Mouse (Mus musculus): Measurements from ENCODE around the gene Wipi2. TPM values are rescaled to one million over a fixed set of nuclear protein-coding genes. Genes with fewer than 3 reads are reported as not detected.

The Wipi2 gene
- total RNA-seq, 2 experiments from 2014 or later = 36.9 to 39.6 TPM

GRCm38 (mm10) chr5:142688866-142689265 is 61.4 kb downstream of the Wipi2 start:
- no peak for DNase-seq (ENCODE audit: low spot score in 2 of 2)

DNA sequence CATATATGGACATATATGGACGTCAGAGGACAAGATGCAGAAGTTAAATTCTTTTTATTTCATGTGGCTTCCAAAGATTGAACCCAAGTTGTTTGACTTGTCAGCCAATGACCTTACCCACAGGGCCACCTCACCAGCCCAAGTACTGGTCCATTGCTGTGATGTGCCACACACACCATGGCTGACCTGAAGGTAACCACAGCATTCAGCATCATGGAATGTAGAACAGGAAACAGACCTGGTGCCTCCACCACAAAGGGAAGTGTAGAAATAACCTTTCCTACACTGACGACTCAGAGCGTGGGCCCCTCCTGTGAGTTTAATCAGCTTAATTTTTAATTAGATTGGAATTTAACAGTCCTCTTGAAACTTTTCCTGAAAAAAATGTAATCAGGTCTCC is 62.8 kb downstream of the Wipi2 start:
- DNase-seq (ENCODE audit: low spot score in 2 of 2) = no peak

DNA sequence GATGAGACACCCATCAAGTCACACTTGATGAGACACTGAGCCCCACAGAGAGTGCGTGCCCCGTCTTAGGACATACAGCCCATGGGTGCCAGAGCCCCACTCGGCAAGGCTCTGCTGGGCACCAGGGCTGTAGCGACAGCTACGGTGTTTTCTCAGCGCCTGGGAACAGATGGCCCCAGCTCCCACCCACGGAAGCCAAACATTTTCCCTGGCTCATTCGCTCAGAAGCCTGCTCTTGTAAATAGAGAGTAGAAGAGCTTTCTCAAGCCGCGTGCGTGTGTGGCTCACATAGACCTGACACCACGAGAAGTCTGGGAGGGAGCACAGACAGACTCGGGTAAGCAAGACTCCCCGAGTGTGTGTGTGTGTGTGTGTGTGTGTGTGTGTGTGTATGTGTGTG is 64.8 kb downstream of the Wipi2 start, which contains the start of gene Slc29a4:
Gene Slc29a4 (plus strand): TSS at position 265 of the 400 bp plus-strand sequence.
- DNase-seq (ENCODE audit: low spot score in 2 of 2) = no peak

DNA sequence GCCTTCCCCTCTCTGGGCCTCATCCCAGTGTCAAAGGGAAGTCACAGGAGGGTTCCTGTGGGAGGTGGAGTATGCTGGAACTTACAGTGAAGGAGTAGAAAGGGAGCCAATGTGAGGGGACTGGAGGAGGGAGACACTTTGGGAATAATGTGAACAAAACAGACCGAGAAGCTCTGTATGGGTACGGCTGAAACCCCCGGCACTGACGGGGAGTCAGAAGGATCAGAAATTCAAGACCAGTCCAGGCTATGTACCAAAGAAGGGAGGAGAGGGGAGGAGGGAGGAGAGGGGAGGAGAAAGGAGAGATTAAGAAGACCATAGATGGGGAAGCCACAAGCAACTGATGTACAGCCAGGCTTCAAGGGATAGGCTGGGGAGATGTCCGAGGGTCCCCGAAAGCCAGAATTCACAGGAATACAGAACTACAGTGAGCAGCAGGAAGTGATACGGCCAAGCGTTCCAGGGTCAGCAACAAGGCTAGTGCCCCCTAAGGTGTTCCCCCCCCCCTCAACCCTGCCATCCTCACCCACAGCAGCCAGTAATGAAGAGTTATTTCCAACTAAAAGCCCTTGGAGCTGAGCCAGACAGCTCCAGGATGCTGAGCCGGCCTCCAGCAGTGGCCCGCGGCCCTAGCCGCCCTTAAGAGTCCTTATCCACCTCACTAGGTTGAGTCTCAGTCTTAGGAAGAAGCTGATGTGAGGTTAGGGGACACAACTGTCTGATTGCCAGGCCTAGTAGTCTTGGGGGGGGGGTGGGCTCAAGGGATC is 65.7 kb downstream of the Wipi2 start:
- no peak for DNase-seq (ENCODE audit: low spot score in 2 of 2)

DNA sequence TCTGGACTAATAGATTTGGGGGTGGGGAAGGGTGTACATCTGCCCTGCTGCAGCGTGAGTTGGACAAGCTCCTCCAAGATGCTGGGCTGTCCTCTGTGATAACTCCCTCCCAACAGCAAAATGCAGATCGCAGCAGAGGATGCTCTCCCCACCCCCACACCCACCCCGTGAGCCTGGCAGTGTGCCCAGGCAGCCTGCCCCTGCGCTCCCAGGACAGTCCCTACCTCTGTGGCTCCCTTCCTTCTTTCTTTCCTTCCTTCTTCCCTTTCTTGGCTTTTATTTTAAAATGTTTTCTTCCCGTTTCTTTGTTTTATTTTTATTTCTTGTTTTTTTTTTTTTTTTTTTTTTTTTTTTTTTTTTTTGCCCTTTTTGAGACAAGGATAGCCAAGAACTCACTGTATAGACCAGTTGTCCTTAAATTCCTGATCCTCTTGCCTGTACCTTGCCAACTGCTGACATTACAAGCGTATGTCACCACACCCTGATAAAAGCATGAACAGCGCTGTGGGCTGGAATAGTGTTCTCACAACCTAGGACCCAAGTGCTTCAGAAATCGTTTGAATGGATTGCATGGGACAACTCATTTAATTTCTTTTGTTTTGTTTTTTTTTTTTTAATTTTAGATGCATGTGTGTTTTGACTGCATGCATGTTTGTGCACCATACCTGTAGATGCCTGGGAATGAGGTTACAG is 66.4 kb downstream of the Wipi2 start:
- DNase-seq (ENCODE audit: low spot score in 2 of 2) = no peak

DNA sequence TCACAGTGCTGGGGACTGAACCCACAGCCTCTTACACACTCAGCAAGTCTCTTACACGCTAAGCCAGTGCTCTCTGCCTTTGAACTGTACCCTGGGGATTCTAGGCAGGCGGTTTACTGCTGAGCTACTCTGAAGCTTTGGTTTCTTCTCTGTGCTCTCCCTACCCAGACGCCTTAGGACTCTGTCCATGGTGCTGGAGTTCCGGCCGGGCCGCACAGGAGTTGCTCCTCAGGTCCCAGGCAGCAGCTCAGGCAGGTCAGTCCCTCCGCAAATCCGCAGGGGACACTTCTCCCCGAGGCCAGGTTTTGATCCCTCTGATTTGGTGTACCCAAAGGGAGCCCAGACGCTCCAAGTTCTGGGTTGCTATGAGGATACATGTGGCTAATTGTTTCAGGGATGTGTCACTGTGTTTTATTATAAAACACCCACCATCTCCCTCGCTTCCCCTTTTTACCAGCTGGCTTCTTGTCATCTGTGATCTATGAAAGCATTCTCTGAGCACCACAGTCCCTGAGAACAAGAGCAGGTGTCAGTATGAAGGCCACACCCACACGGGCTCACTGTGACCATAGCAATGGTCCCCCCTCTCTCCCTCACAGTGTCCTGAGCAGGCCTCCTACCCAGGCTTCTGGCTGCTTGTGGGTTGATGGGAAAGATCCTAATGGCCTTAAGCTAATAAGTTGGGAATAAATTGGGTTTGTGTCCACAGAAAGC is 67.3 kb downstream of the Wipi2 start:
- peak in 1 of 2 experiments; percentile 57 for DNase-seq (ENCODE audit: low spot score in 2 of 2)

DNA sequence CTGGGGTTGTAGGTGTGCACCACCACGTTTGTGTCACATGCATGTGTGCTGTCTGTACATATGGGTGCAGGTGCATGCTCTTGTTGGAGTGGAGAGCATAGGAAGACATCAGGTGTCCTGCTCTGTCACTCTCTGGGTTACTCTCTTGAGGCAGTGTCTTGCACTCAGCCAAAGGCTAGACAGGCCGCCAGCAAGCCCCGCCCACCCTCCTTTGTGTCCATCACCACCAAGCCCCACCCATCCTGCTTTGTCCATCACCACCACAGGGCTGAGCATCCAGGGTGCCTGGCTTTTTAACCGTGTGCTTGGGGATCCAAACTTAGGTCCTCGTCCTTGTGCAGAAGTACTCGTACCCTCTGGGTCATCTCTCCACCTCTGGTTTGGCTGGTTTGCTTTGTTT is 68.8 kb downstream of the Wipi2 start:
- DNase-seq (ENCODE audit: low spot score in 2 of 2) = no peak

GRCm38 (mm10) chr5:142696865-142697264 is 69.4 kb downstream of the Wipi2 start:
- no peak for DNase-seq (ENCODE audit: low spot score in 2 of 2)

- no peak for DNase-seq (ENCODE audit: low spot score in 2 of 2)
Observed at GRCm38 (mm10) chr5:142697742-142698141, 70.2 kb downstream of the Wipi2 start.

GRCm38 (mm10) chr5:142700842-142701589 is 73.5 kb downstream of the Wipi2 start:
- DNase-seq (ENCODE audit: low spot score in 2 of 2) = no peak

DNA sequence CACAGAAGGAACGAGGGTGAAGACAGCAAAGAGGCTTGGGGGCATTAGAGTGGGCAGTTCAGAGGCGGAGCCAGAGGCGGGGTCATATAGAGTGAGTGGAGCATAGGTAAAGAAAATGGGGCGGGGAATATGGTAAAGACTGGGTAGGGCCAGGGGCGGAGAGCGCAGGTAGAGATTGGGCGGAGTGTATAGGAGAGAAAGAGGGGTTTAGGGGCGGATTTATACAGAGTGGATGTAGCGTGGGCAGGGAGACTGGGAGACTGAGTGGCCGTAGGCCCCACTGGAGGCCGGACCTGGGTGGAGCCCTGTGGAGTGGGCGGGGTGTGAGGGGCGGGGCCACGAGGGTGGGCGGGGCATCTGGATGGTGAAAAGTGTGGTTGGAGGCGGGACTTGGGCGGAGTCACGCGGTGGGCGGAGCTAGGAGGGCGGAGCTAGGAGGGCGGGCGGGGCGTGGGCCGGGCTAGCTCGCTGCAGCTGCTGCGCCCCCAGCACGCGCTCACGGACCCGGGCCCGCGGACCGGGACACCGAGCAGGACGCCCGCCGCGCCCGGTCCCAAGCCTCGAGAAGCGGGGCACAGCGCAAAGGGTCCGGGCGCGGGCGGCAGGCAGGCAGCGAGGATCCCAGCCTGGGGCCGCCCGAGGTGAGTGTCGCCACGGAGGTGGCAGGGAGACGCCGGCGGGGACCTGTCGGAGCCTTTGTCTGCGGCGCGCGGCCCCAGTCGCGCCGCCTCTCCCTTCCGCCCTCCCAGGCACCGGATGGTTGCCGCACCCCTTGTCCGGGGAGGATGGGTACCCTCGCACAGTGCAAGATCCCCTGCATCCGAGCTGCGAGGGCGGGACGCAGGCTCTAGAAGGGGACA is 74.4 kb downstream of the Wipi2 start:
- DNase-seq (ENCODE audit: low spot score in 2 of 2) = no peak

DNA sequence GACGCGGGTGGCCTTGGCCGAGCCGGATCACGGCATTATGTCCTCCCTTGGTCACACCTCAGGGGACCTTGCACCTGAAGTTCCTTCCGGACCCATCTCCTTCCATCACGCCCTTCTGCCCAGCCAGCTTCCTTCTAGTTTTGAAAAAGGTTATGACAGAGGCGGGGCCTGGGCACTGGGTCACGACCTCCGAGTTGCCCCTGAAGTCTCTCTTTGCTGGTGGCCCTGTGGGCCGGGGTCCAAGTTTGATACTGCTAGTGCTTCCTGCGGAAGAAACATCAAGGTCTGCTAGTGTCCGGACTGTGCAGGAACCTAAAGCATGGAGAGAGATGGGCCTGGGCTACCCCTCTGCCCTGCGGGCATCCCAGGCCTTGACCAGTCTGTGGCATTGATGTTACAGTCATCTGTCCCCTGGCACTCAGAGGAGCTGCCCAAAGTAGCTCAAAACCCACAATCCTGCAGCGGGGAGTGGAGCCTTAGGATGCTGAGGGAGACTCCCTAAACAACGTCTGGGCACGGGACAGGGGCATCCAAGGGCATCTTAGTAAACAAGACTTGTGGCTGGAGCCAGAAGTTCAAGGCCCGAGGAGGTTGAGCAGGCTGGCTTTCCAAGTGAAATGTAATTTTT is 75.1 kb downstream of the Wipi2 start:
- DNase-seq (ENCODE audit: low spot score in 2 of 2) = no peak

- no peak for DNase-seq (ENCODE audit: low spot score in 2 of 2)
Observed at GRCm38 (mm10) chr5:142703569-142703968, 76.1 kb downstream of the Wipi2 start.

DNA sequence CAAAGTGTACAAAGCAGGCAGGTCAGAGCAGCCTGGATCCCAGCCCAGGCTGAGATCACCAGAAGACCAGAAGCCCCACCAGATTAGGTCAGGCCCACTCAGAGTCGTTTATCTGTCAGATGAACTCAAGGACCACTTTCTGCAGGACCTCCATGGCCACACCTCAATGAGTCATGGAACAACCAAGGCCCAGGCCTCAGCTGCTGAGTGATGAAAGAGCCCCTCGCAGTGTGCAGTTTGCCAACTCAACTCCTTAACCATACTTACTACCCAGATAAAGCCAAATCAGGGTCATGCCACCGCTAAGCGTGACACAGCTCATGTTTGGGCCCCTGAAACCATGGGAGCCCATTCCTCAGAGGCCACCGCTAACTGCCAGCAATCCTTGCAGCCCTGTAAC is 80.2 kb downstream of the Wipi2 start:
- DNase-seq (ENCODE audit: low spot score in 2 of 2) = no peak

DNA sequence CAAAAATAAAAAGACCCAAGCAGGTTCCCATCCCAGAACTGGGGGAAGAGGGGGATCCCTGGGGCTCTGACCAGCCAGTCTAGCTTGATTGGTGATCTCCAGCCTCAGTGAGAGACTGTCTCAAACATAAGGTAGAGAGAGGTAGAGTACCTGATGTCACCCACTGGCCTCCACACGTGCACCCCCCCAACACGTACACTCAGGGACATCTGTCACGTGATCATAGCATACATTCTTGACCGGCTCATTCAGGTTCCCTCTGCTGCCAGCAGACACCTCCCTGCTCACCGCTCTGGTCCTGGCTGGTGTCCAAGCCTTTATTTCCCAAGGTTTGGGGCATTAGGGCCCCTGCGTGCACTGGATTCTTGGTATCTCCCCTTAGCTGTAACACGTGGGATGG is 81.9 kb downstream of the Wipi2 start:
- no peak for DNase-seq (ENCODE audit: low spot score in 2 of 2)

- no peak for DNase-seq (ENCODE audit: low spot score in 2 of 2)
Observed at GRCm38 (mm10) chr5:142712373-142712772, 84.9 kb downstream of the Wipi2 start.

DNA sequence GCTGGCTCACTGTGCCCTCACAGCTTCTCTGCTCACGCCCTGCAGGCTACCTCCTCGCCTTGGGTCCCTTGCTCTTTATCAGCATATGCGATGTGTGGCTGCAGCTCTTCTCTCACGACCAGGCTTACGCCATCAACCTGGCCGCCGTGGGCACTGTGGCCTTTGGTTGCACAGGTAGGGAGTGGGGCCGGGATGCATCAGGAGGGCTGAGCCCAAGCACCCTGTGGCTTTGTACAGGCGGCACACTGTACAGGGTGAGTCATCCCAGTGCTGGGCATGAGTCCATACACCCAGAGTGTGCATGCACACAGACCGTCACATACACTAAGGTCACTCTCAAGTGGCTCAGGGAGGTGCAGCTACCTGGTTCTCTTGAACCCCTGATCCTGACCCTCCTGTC is 86.5 kb downstream of the Wipi2 start:
- DNase-seq (ENCODE audit: low spot score in 2 of 2) = no peak

- no peak for DNase-seq (ENCODE audit: low spot score in 2 of 2)
Observed at GRCm38 (mm10) chr5:142715059-142715458, 87.6 kb downstream of the Wipi2 start.

GRCm38 (mm10) chr5:142716056-142716455 is 88.6 kb downstream of the Wipi2 start:
- DNase-seq (ENCODE audit: low spot score in 2 of 2) = no peak

DNA sequence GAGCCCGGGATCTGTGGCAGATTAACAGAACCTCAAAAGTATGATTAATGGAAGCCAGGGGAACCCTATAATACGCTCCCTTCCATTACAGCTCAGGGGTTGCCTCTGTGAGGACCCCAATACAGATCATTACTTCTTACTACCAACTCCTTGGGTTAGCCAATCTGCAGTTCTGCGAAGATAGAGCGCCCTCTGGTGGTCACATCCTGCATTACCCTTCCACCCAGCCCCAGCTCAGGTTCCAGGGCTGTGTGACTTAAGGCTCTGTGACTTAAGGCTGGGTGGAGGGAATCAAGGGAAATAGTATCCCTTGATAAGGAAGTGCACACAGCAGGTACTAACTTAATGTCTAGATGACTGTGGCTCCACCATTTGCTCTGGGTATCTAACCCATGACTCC is 90.5 kb downstream of the Wipi2 start:
- peak; percentile 74 to 82 for DNase-seq (ENCODE audit: low spot score in 2 of 2)

All from gastrocnemius, postnatal 4 days (tissue).